Mouse (Mus musculus) MEL (cell line): ENCODE measurements around the gene Col6a1. TPM values are rescaled to one million over a fixed set of nuclear protein-coding genes. Genes with fewer than 3 reads are reported as not detected.

Source experiments
- DNase-seq: peaks from one replicate; pipeline ENCODE4 v3.0.0; 2011; ENCODE audit warnings: low read depth, low spot score
- H3K27ac ChIP-seq: 2 replicates; pipeline ENCODE4 v1.5.1; 2012; ENCODE audit warnings: low read depth, mild to moderate bottlenecking, control low read depth, low read length, moderate library complexity; ENCODE audit not compliant: control insufficient read depth
- H3K27me3 ChIP-seq, 2 experiments: fragments of 150-350 bp in 1 of 2; sonication (generic) in 1 of 2; 2 replicates each; pipeline ENCODE4 v1.6.1; 2012; ENCODE audit warnings: low read length in 2 of 2, mild to moderate bottlenecking in 2 of 2, improper control_type of control experiment in 1 of 2, moderate library complexity in 1 of 2; ENCODE audit not compliant: insufficient read depth in 2 of 2, control insufficient read depth in 1 of 2
- H3K36me3 ChIP-seq, 2 experiments: 2 replicates each; pipeline ENCODE4 v1.6.1; 2012 to 2014; ENCODE audit warnings: low read length in 2 of 2, improper control_type of control experiment in 1 of 2, inconsistent platforms in 1 of 2, mild to moderate bottlenecking in 1 of 2; ENCODE audit not compliant: insufficient read depth in 2 of 2, control insufficient read depth in 1 of 2
- H3K4me1 ChIP-seq, 2 experiments: fragments of 150-350 bp in 1 of 2; sonication (generic) in 1 of 2; 2 replicates each; pipeline ENCODE4 v1.6.1; 2012; ENCODE audit warnings: low read length in 2 of 2, improper control_type of control experiment in 1 of 2, mild to moderate bottlenecking in 1 of 2; ENCODE audit not compliant: insufficient read depth in 2 of 2, control insufficient read depth in 1 of 2
- H3K4me3 ChIP-seq, 2 experiments: fragments of 150-350 bp in 1 of 2; sonication (generic) in 1 of 2; 2 replicates each; pipeline ENCODE4 v1.5.1; 2012; ENCODE audit warnings: low read depth in 2 of 2, low read length in 2 of 2, mild to moderate bottlenecking in 2 of 2, moderate library complexity in 2 of 2, control low read depth in 1 of 2, improper control_type of control experiment in 1 of 2; ENCODE audit not compliant: control insufficient read depth in 1 of 2, insufficient read depth in 1 of 2
- H3K79me2 ChIP-seq: 2 replicates; pipeline ENCODE4 v1.6.1; 2012; ENCODE audit warnings: mild to moderate bottlenecking, low read length, moderate library complexity; ENCODE audit not compliant: control insufficient read depth, poor library complexity, insufficient read depth
- H3K9ac ChIP-seq: 2 replicates; pipeline ENCODE4 v1.6.1; 2012; ENCODE audit warnings: low read depth, mild to moderate bottlenecking, control low read depth, low read length, moderate library complexity; ENCODE audit not compliant: control insufficient read depth, poor library complexity, severe bottlenecking
- H3K9me3 ChIP-seq: fragments of 150-350 bp; sonication (generic); replicated peaks from 2 replicates; pipeline ENCODE4 v1.6.1; 2012; ENCODE audit warnings: mild to moderate bottlenecking, low read length, improper control_type of control experiment, moderate library complexity; ENCODE audit not compliant: insufficient read depth
- CHD2 ChIP-seq: IDR thresholded peaks from 2 replicates; pipeline ENCODE4 v1.6.1; 2011; ENCODE audit warnings: low read length, improper control_type of control experiment
- E2F4 ChIP-seq: IDR thresholded peaks from 2 replicates; pipeline ENCODE4 v1.6.1; 2011; ENCODE audit warnings: low read depth, low read length, improper control_type of control experiment, borderline replicate concordance
- ELF1 ChIP-seq: IDR thresholded peaks from 2 replicates; pipeline ENCODE4 v1.6.1; 2014; ENCODE audit warnings: low read depth, mild to moderate bottlenecking, inconsistent platforms, low read length, improper control_type of control experiment, moderate library complexity
- GABPA ChIP-seq: IDR thresholded peaks from 2 replicates; pipeline ENCODE4 v1.6.1; 2012; ENCODE audit warnings: low read depth, mild to moderate bottlenecking, inconsistent platforms, low read length, improper control_type of control experiment, moderate library complexity
- GATA1 ChIP-seq: IDR thresholded peaks from 2 replicates; pipeline ENCODE4 v1.6.1; 2011; ENCODE audit warnings: low read depth, low read length, improper control_type of control experiment
- HCFC1 ChIP-seq: IDR thresholded peaks from 2 replicates; pipeline ENCODE4 v1.6.1; 2012; ENCODE audit warnings: low read depth, mild to moderate bottlenecking, inconsistent platforms, low read length, improper control_type of control experiment, moderate library complexity
- JUND ChIP-seq: IDR thresholded peaks from 2 replicates; pipeline ENCODE4 v1.6.1; 2011; ENCODE audit warnings: low read depth, mild to moderate bottlenecking, improper control_type of control experiment, low read length
- MAFK ChIP-seq: IDR thresholded peaks from 2 replicates; pipeline ENCODE4 v1.6.1; 2011; ENCODE audit warnings: low read depth, mild to moderate bottlenecking, low read length, improper control_type of control experiment, borderline replicate concordance
- MEF2A ChIP-seq: IDR thresholded peaks from 2 replicates; pipeline ENCODE4 v1.6.1; 2014; ENCODE audit warnings: low read depth, mild to moderate bottlenecking, inconsistent platforms, low read length, improper control_type of control experiment; ENCODE audit not compliant: poor library complexity, insufficient replicate concordance, severe bottlenecking; ENCODE audit errors: extremely low read depth
- MXI1 ChIP-seq: IDR thresholded peaks from 2 replicates; pipeline ENCODE4 v1.6.1; 2011; ENCODE audit warnings: mild to moderate bottlenecking, low read depth, low read length, improper control_type of control experiment
- MYB ChIP-seq: IDR thresholded peaks from 2 replicates; pipeline ENCODE4 v1.6.1; 2011; ENCODE audit warnings: mild to moderate bottlenecking, low read depth, low read length, improper control_type of control experiment
- NRF1 ChIP-seq: IDR thresholded peaks from 2 replicates; pipeline ENCODE4 v1.6.1; 2014; ENCODE audit warnings: low read depth, mild to moderate bottlenecking, inconsistent platforms, low read length, improper control_type of control experiment, moderate library complexity; ENCODE audit not compliant: poor library complexity, insufficient read depth, severe bottlenecking
- POLR2AphosphoS2 ChIP-seq: IDR thresholded peaks from 2 replicates; pipeline ENCODE4 v1.6.1; 2011; ENCODE audit warnings: low read length, improper control_type of control experiment
- RCOR1 ChIP-seq: IDR thresholded peaks from 2 replicates; pipeline ENCODE4 v1.6.1; 2012; ENCODE audit warnings: low read depth, mild to moderate bottlenecking, inconsistent platforms, low read length, improper control_type of control experiment
- SIN3A ChIP-seq: IDR thresholded peaks from 2 replicates; pipeline ENCODE4 v1.6.1; 2012; ENCODE audit warnings: low read length, improper control_type of control experiment, inconsistent platforms
- TAL1 ChIP-seq: IDR thresholded peaks from 2 replicates; pipeline ENCODE4 v1.6.1; 2012; ENCODE audit warnings: mild to moderate bottlenecking, inconsistent platforms, low read length, moderate library complexity, mixed read lengths
- TBP ChIP-seq: IDR thresholded peaks from 2 replicates; pipeline ENCODE4 v1.8.0; 2011; ENCODE audit warnings: low read depth, low read length, improper control_type of control experiment
- TCF12 ChIP-seq: IDR thresholded peaks from 2 replicates; pipeline ENCODE4 v1.6.1; 2014; ENCODE audit warnings: low read depth, mild to moderate bottlenecking, inconsistent platforms, low read length, improper control_type of control experiment, moderate library complexity
- UBTF ChIP-seq: IDR thresholded peaks from 2 replicates; pipeline ENCODE4 v1.6.1; 2012; ENCODE audit warnings: low read depth, mild to moderate bottlenecking, inconsistent platforms, low read length, improper control_type of control experiment, moderate library complexity, borderline replicate concordance; ENCODE audit not compliant: insufficient read depth
- ZC3H11A ChIP-seq: IDR thresholded peaks from 2 replicates; pipeline ENCODE4 v1.6.1; 2012; ENCODE audit warnings: low read depth, mild to moderate bottlenecking, inconsistent platforms, low read length, improper control_type of control experiment
- ZKSCAN1 ChIP-seq: IDR thresholded peaks from 2 replicates; pipeline ENCODE4 v1.6.1; 2012; ENCODE audit warnings: low read depth, mild to moderate bottlenecking, inconsistent platforms, low read length, improper control_type of control experiment, moderate library complexity
- ZMIZ1 ChIP-seq: IDR thresholded peaks from 2 replicates; pipeline ENCODE4 v1.6.1; 2012; ENCODE audit warnings: low read depth, mild to moderate bottlenecking, inconsistent platforms, low read length, improper control_type of control experiment, moderate library complexity
- ZNF384 ChIP-seq: IDR thresholded peaks from 2 replicates; pipeline ENCODE4 v1.6.1; 2012; ENCODE audit warnings: low read depth, mild to moderate bottlenecking, inconsistent platforms, low read length, improper control_type of control experiment
- polyA plus RNA-seq, 2 experiments: library from polyadenylated mRNA; stranded (reverse) in 1 of 2; unstranded in 1 of 2; fragments of >175 nt in 1 of 2; fragments of >200 nt in 1 of 2; gene quantifications; 2 replicates each; pipeline versions ENCODE4 v1.2.1 to v1.2.4; 2012; ENCODE audit warnings: low replicate concordance in 2 of 2, low read depth in 1 of 2; ENCODE audit not compliant: insufficient read length in 2 of 2, insufficient read depth in 1 of 2, missing spikeins in 1 of 2
- total RNA-seq: library from RNA; depleted of rRNA; stranded (reverse); fragments of 300-350 nt; gene quantifications from 2 replicates; pipeline ENCODE4 v1.2.3, GENCODE M21; 2012

Col6a1 gene
- total and polyA plus RNA-seq, 3 experiments, result not detected

DNA sequence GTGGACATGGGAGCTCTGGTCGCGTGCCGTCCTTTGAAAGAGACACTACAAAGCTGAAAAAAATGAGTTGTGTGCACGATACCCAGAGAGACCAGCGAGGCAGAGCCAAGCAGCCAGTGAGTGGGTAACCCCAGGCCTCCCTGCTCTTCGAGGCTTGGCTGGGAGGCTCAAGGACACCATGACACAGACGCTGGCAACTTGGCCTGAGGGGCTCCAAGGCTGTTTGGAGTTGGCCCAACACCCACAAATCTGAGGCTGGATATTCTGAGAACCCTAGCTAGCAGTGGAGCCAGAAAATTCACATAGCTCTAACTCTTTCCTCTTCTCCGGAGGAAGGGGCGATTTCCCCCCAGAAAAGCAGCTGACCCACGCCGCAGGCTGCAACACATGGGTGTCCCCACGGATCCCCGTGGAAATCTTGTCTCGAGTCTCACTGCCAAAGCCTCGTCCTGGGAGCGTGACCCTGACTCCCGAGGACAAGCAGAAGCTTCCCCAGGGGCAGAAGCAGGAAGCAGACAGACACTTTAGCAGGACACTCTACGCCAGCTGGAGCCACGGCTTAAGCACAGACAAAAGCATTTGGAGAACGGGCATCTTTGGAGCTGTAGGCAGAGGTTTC lies 5.8 kb upstream of the Col6a1 start:
- Histone ChIP-seq H3K79me2 (no peaks in the 10 kb centered on the region), H3K4me3 (no peak overlapping the region), H3K27ac (no peak overlapping the region), H3K4me1 (0 out of 4 replicates have a peak, but pooled peaks cover 0 to 3% of the 10 kb centered on the region in 2 experiments), H3K9ac (no peak overlapping the region), H3K27me3 (no peaks in the 10 kb centered on the region), H3K9me3 (no peaks in the 10 kb centered on the region), H3K36me3 (no peaks in the 10 kb centered on the region)
- DNase-seq, result no peak
- no peak for TF ChIP-seq GATA1
- TF ChIP-seq UBTF, result no peak
- TF ChIP-seq TCF12, result no peak
- TF ChIP-seq HCFC1, result no peak
- no peak for TF ChIP-seq ZNF384
- TF ChIP-seq TBP, result no peak
- TF ChIP-seq ZMIZ1, result no peak
- TF ChIP-seq TAL1, result no peak
- no peak for TF ChIP-seq MYB
- no peak for TF ChIP-seq E2F4
- TF ChIP-seq ZKSCAN1, result no peak

DNA sequence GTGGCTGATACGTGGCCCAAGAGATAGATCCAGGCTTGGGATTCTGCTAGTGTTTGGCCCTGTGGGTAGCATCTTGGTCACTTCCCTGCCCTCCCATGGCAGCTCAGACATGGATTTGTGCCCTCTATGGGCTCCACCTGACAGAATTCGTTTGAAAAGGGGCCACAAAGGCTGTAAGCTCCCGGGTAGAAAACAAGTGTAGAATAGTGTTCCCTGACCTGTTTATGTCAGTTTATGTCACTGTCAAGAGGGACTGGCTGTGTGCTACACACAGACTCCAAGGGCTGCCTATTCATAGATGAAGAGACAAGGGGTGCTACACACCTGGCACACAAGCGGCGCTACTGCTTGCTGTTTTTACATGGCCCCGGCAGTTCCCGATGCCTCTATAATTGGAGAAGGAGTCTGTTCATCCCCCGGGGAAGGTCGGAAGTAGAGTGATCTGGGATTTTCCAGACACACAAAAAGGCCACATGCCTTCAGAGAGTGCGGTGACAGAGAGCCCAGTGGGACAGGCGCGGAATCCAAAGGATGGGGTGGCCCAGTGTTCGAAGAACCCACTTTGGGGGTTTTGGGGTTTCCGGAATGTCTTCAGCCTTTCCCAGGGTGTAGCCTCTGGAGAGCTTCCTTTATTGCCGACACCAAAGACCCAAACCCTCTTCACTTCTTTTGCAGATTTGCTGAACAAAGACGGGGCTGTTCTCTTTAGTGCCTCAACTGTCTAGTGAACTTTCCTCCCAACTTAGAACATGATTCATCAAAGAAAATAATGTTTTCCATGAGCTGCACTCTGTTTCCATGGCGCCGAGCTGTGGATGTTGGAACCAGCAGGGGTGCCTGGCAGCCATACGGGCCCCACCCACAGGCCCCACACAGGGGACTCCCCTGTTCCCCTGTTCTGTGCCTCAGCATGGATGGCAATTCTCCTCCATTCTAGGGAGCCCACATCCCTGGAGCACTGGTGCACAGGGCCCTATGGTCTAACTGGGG lies 4.0 kb upstream of the Col6a1 start:
- Histone ChIP-seq H3K27ac (no peak overlapping the region), H3K4me3 (no peak overlapping the region), H3K9me3 (no peaks in the 10 kb centered on the region), H3K4me1 (0 out of 4 replicates have a peak, but pooled peaks cover 0 to 3% of the 10 kb centered on the region in 2 experiments), H3K79me2 (no peaks in the 10 kb centered on the region), H3K9ac (no peak overlapping the region), H3K36me3 (no peaks in the 10 kb centered on the region), H3K27me3 (no peaks in the 10 kb centered on the region)
- TF ChIP-seq NRF1 (no peak), GATA1 (no peak), RCOR1 (no peak), MAFK (no peak), UBTF (no peak), ZNF384 (no peak), ELF1 (no peak), JUND (no peak), ZC3H11A (no peak), POLR2AphosphoS2 (no peak), MEF2A (no peak), ZMIZ1 (no peak), GABPA (no peak), MXI1 (no peak), SIN3A (no peak), CHD2 (no peak)
- no peak for DNase-seq
